Mouse (Mus musculus) cerebellum, postnatal 10 days (tissue): ENCODE measurements around the gene Sirpb1b.
"Not testable (repeated sequence)": the region's sequence is repeated elsewhere in the genome, so short reads cannot be mapped to it uniquely, and the experiment has no call there.

ENCODE experiments used
- DNase-seq, 2 experiments: peaks; one replicate each; pipeline ENCODE4 v3.0.0; 2021; ENCODE audit warnings: mixed read lengths in 2 of 2

Gene Sirpb1b

DNA sequence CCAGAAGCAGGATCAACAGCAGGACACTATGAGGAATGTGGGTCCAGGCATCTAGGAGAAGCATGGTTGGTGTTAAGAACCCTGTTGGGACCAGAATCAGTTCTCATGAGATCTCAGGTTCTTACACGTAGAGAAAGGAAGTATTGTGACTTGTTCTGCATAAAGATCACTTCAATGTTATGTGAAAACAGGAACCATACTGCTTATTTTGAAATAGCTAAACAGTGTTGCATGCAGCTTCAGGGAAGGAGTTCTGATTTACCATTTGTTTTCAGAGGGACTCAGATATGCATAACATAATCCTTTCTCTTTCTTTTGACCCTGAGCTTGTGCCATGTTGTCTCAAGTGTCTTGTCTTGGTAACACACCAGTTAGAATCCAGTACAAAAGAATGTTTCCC is at the start of gene Sirpb1b:
TSS of gene Sirpb1b (minus strand) at position 179 of the 400 bp plus-strand sequence.
- not testable (repeated sequence) for DNase-seq

DNA sequence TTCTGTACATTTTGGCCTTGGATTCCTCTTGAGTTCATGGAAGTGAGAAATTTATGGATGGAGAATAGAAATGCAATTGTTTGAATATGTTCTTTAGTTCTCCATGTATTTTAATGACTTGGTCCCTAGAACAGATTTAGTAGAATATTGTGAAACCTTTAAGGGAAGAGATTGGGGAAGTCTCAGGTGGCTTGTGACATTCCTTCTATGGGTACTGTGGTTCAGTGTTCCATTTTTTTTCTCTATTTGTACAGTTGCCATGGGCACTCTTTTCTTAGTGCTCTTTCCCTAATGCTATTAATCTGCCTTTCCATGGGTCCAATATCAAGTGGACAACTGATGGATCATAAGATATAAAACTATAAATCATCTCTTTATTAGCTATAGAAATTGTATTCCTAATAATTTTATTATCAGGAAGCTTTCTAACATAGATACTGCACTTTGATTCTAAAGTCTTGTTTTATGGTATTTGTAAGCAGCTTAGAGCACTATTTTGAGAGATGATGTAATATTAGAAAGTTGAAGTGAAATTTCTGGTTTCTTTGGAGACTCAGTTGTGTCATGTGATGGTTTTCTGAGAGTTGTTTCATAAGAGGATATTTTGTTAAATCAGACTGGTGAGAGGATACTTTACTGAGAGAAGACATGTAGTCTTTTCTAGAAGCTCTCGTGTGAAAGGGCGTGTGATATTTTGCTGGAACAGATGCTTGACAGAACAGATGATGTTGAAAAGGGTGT is 15.7 kb upstream of the Sirpb1b start:
- not testable (repeated sequence) for DNase-seq

DNA sequence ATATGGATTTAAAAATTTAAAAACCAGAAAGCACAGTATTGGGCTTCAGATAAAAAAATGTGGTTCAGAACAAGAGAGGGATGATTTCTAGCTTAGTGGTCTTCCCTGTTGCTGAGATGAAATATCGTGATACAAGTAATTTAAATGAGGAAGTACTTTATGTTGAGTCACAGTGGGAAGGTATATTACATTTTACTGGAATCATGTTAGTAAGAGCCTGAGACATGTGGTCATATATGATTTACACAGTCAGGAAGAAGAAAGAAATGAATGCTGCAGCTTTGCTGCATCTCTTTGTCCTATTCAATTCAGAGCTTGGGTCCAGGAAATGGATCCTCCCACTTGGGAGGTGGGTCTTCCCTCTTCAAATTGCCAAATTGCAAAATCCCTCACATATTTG is 11.8 kb upstream of the Sirpb1b start:
- not testable (repeated sequence) for DNase-seq

DNA sequence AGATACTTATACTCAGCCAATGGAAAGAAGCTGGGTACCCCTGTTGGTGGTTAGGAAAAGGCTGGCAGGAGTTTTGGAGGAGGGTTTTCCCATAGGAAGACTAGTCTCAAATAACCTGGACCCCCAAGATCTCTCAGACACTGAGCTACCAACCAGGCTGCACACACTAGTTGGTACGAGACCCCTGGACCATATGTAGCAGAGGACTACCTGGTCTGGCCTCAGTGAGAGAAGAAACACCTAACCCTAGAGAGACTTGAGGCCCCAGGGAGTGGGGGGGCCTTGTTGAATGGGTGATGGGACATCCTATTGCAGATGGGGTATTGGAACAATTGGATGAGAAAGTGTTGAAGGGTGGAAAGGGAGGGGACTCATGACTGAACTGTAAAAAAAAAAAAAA is 8.6 kb upstream of the Sirpb1b start:
- DNase-seq: no peak

DNA sequence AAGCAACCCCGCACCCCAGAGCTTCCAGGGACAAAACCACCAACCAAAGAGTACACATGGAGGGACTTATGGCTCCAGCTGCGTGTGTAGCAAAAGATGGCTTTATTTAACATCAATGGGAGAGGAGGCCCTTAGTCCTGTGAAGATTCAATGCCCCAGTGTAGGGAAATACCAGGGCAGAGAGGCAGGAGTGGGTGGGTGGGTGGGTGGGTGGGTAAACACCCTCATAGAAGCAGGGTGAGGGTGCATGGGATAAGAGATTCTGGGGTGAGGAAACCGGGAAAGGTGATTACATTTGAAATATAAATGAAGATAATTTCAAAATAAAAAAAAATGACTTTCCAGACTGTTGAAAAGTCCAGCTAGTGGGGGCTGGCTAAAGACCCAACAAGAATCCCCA is 8.1 kb upstream of the Sirpb1b start:
- not testable (repeated sequence) for DNase-seq

DNA sequence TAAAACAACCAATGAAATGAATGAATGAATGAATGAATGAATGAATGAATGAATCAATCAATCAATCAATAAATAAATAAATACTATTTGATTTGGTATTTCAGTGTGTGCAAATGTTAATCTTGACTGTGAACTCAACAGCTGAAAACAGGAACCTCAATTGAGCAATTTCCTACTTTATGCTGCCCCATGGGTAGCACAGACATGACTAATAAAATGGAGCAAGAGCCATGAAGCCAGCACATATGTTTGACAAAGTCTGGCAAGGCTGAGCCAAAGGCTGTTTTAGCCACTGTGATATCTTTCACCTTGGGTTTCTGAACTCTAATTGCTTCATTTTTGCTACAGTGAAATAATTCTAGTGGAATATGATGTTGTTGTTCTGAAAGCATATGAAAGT is 1.6 kb upstream of the Sirpb1b start:
- not testable (repeated sequence) for DNase-seq

DNA sequence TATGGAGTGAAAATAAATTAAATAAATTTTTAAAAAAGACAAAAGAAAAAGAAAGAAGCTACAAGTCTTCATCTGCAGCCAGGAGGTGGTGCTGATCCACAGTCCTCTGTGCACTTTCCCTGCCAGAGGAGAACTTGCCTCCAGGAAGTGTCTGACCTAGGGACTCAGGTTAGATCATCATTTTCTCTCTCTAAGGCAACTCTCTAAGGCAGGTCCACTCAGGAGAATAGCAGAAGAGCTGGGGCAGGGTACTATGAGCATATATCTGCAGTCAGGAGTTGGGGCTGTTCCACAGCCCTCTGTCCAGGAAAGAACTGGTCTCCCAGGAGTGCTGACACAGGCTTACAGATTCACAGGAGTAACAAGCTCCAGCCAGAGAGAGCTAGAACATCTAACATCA is 46.3 kb downstream of the Sirpb1b start:
- DNase-seq: no peak

DNA sequence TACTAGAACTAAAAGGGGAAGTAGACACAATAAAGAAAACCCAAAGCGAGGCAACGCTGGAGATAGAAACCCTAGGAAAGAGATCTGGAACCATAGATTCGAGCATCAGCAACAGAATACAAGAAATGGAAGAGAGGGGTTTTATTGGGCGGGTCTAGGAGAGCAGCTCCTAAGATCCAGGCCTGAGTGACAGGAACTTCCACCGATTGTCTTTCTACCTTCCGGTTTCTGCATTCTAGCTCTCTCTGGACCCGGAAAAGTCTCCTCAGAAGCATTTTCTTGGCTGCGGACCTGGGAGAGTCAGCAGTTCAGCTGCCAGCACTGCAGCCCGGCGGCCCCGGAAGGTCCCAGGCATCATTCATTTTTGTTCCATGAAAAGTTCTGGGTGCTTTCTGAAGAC is 61.3 kb downstream of the Sirpb1b start:
- not testable (repeated sequence) for DNase-seq

DNA sequence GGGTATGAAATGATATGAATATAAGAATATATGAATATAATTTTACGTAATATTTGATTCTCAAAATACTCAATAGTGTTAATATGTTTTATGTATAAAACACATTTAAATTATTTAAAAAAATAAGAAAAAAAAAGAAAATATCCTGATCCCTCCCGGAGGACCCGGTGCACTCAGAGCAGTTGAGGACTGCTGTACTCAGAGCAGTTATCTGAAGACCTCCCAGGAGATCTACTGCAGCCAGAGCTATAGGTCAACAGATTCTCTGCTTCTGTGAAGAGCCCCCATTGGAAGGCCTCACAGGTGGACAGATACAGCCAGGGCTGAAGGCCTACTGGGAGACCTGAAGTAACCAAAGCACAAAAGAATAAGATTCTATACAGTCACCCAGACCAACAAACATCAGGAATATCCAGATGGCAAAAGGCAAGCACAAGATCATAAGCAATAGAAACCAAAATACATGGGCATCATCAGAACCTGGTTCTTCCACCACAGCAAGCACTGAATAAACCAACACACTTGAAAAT is 67.0 kb downstream of the Sirpb1b start:
- not testable (repeated sequence) for DNase-seq

DNA sequence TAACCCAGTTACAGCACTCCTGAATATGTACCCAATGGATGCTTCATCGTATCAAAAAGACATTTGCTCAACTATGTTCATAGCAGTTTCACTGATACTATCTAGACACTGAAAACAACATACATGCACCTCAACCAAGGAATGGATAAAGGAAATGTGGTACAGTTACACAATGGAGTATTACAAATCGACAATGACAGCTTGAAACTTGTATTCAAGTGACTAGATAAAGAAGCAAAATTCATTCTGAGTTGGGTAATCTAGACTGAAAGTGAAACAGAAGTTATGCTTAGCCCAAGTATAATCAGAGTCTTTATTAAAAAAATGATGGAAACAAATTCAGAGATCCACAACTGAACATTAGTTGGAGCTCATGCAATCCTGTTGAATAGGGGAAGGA is 100.0 kb downstream of the Sirpb1b start:
- not testable (repeated sequence) for DNase-seq

DNA sequence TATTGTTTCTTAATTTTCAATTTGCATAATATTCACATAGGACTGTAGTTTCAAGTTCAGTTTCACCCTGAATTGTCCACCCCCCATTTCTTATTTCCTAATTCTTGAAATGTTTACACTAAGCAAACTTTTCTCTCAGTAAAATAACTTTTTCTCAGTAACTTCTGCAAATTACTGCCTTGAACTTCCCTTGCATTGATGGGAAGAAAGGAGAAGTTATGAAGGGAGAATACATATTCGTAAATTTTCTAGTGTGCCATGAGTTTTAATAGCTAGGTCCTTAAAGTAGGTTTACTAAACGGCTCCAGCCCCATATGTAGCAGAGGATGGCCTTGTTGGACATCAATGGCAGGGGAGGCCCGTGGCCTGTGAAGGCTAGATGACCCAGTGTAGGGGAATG is 104.7 kb downstream of the Sirpb1b start:
- DNase-seq: not testable (repeated sequence)
